Mouse (Mus musculus) midbrain, embryonic 16.5 days (tissue): ENCODE data around the gene Irgq. TPM values are rescaled to one million over a fixed set of nuclear protein-coding genes. Genes with fewer than 3 reads are reported as not detected.

ENCODE experiments used
- ATAC-seq: fragments of 200-750 bp; cut with Nextera tagmentation; 2 replicates; pipeline ENCODE4 v1.8.0; 2017; ENCODE audit warnings: moderate TSS enrichment
- H3K27ac ChIP-seq: fragments of 300-500 bp; sonication (generic); 2 replicates; pipeline ENCODE4 v1.5.1; 2014; ENCODE audit warnings: mild to moderate bottlenecking, low read length, mixed read lengths
- H3K27me3 ChIP-seq: fragments of 300-500 bp; sonication (generic); 2 replicates; pipeline ENCODE4 v1.6.1; 2014; ENCODE audit warnings: low read depth, low read length, mixed read lengths; ENCODE audit not compliant: control insufficient read depth, insufficient read depth
- H3K36me3 ChIP-seq: fragments of 300-500 bp; sonication (generic); 2 replicates; pipeline ENCODE4 v1.6.1; 2014; ENCODE audit warnings: mild to moderate bottlenecking, low read length, moderate library complexity, mixed read lengths; ENCODE audit not compliant: control insufficient read depth, insufficient read depth
- H3K4me1 ChIP-seq: fragments of 300-500 bp; sonication (generic); 2 replicates; pipeline ENCODE4 v1.6.1; 2014; ENCODE audit warnings: mild to moderate bottlenecking, low read length, mixed read lengths; ENCODE audit not compliant: control insufficient read depth, insufficient read depth
- H3K4me2 ChIP-seq: fragments of 300-500 bp; sonication (generic); 2 replicates; pipeline ENCODE4 v1.6.1; 2014; ENCODE audit warnings: mild to moderate bottlenecking, low read length, mixed read lengths
- H3K4me3 ChIP-seq: fragments of 300-500 bp; sonication (generic); 2 replicates; pipeline ENCODE4 v1.5.1; 2014; ENCODE audit warnings: low read depth, mild to moderate bottlenecking, low read length, moderate library complexity, mixed read lengths
- H3K9ac ChIP-seq: fragments of 300-500 bp; sonication (generic); 2 replicates; pipeline ENCODE4 v1.6.1; 2014; ENCODE audit warnings: low read depth, low read length, mixed read lengths
- H3K9me3 ChIP-seq: fragments of 300-500 bp; sonication (generic); replicated peaks from 2 replicates; pipeline ENCODE4 v1.6.1; 2014; ENCODE audit warnings: mild to moderate bottlenecking, low read length, mixed read lengths; ENCODE audit not compliant: control insufficient read depth, poor library complexity, severe bottlenecking
- WGBS: fragments of 180-500 bp; shearing (Covaris S2); extraction: QIAGEN DNeasy Blood & Tissue Kit; methylation state at CpG from one replicate; pipeline ENCODE4 v1.1.7; 2014; 5-methylcytosine and 5-hydroxymethylcytosine counted together
- polyA plus RNA-seq: library from polyadenylated mRNA; unstranded; fragments of >200 nt; fragmentation: Nextera tagmentation; extraction: Ambion mirVana; gene quantifications from 2 replicates; pipeline ENCODE4 v1.2.1, GENCODE M21; 2015

The Irgq gene
- polyA plus RNA-seq, 1 experiment from 2014 or later, result 26.9 TPM

GRCm38 (mm10) chr7:24488303-24488702 is 42.2 kb upstream of the Irgq start:
- no peak overlapping the region for H3K27ac ChIP-seq
- 86% methylated on average over 8 of the region's 8 CpGs for WGBS
- no peaks in the 10 kb centered on the region for H3K9me3 ChIP-seq
- no peaks in the 10 kb centered on the region for H3K27me3 ChIP-seq
- H3K4me2 ChIP-seq, result no peak overlapping the region
- H3K4me1 ChIP-seq, result peaks cover 42% of the 10 kb centered on the region
- no peak overlapping the region for H3K4me3 ChIP-seq
- no peaks in the 10 kb centered on the region for H3K36me3 ChIP-seq
- no peak overlapping the region for H3K9ac ChIP-seq
- no peak for ATAC-seq

DNA sequence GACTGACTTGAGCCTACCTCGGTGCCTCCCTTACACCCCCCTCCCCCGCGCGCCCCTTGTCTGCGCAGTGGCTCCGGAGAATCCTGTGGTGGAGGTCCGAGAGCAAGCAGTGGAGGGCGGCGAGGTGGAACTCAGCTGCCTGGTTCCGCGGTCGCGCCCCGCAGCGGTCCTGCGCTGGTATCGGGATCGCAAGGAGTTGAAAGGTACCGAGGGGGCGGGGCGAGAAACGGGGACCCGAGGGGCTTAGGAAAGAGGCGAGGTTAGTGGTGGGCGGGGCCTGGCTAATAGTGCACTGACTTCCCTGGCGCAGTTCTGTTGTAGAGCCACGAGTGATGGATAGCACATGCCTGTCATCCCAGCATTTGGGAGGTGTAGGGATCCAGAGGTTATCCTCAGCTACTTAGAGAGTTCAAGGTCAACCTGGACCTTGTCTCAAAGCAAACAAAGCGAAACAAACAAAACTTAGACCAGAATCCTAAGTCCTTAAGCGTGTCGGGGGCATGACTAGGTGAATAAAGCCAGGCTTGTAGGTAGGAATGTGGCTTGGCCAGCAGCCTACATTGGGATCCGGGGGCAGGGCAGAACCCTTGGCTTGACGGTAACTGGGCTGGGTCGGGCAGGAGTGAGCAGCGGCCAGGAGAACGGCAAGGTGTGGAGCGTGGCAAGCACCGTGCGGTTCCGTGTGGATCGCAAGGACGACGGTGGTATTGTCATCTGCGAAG is 30.5 kb upstream of the Irgq start:
- Histone ChIP-seq H3K27me3 (no peaks in the 10 kb centered on the region), H3K4me2 (no peak overlapping the region)
- 23% methylated on average over 43 of the region's 43 CpGs for WGBS

GRCm38 (mm10) chr7:24500929-24501328 is 29.6 kb upstream of the Irgq start:
- WGBS, result 40% methylated on average over 7 of the region's 7 CpGs
- Histone ChIP-seq H3K27me3 (no peaks in the 10 kb centered on the region), H3K4me1 (peaks cover 7% of the 10 kb centered on the region), H3K9me3 (no peaks in the 10 kb centered on the region), H3K4me3 (no peak overlapping the region), H3K9ac (no peak overlapping the region), H3K36me3 (peaks cover 16% of the 10 kb centered on the region), H3K27ac (no peak overlapping the region), H3K4me2 (no peak overlapping the region)
- ATAC-seq, result no peak

More for the DNA sequence above, 30.5 kb upstream of the Irgq start:
- Histone ChIP-seq H3K36me3 (peaks cover 16% of the 10 kb centered on the region), H3K4me3 (no peak overlapping the region), H3K9ac (no peak overlapping the region), H3K27ac (no peak overlapping the region), H3K9me3 (no peaks in the 10 kb centered on the region), H3K4me1 (no peaks in the 10 kb centered on the region)
- 0 out of 2 replicates have a peak, but pooled peaks have one; percentile 5 for ATAC-seq

GRCm38 (mm10) chr7:24501492-24501891 is 29.0 kb upstream of the Irgq start:
- 57% methylated on average over 21 of the region's 21 CpGs for WGBS
- Histone ChIP-seq H3K4me3 (no peak overlapping the region), H3K36me3 (peaks cover 16% of the 10 kb centered on the region), H3K9me3 (no peaks in the 10 kb centered on the region), H3K27ac (no peak overlapping the region), H3K4me1 (peaks cover 13% of the 10 kb centered on the region), H3K27me3 (no peaks in the 10 kb centered on the region), H3K9ac (no peak overlapping the region), H3K4me2 (no peak overlapping the region)
- no peak for ATAC-seq

DNA sequence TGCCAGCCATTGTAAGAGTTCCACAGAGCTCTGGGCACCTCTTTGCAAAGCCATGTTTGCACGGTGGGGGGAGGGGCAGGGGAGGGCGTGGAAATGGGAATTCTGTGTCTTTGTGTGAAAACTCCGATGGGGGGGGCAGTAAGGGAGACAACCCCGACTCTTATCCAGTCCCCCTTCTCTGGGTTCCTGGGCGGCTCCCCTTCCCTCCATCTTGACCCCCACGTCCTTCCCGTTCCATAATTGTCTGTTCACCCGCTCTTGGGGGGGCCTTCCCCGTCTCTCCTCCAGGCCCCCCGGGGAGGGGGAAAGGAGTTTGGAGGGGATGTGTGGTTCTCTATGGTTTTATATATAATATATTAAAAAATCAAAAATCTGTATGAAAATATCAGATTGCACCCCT is 26.5 kb upstream of the Irgq start:
- H3K4me3 ChIP-seq, result no peak overlapping the region
- H3K4me1 ChIP-seq, result peaks cover 21% of the 10 kb centered on the region
- no peak overlapping the region for H3K9ac ChIP-seq
- WGBS, result 5% methylated on average over 7 of the region's 10 CpGs
- H3K27ac ChIP-seq, result no peak overlapping the region; the same call in 1 of the 2 replicates
- H3K9me3 ChIP-seq, result no peaks in the 10 kb centered on the region
- H3K27me3 ChIP-seq, result no peaks in the 10 kb centered on the region
- ATAC-seq, result no peak
- H3K4me2 ChIP-seq, result no peak overlapping the region
- H3K36me3 ChIP-seq, result peaks cover 16% of the 10 kb centered on the region

DNA sequence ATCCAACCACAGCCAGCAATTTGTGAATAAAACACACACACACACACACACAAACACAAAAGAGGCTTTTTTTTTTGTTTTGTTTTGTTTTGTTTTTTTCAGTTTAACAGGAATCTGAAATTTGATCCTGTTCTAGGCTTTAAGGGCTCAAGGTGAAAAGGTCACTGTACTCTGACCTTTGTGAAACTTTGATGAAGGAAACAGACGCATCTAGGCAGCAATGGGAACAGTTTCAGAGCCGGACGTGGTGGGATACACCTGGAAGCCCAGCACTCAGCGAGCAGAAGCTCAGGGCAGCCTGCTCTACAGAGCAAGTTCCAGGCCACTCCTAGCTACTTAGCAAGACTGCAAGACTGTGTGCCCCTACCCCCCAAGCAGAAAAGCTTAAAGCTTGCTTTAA is 25.6 kb upstream of the Irgq start:
- Histone ChIP-seq H3K9ac (no peak overlapping the region), H3K27me3 (no peaks in the 10 kb centered on the region), H3K27ac (peak overlapping the region; percentile 99), H3K36me3 (peaks cover 16% of the 10 kb centered on the region), H3K4me2 (no peak overlapping the region), H3K4me1 (peaks cover 29% of the 10 kb centered on the region), H3K4me3 (no peak overlapping the region), H3K9me3 (no peaks in the 10 kb centered on the region)
- WGBS, result 21% methylated on average over 4 of the region's 4 CpGs
- ATAC-seq, result no peak

- WGBS, result 7% methylated on average over 15 of the region's 15 CpGs
These were observed 24.9 kb upstream of the Irgq start for GRCm38 (mm10) chr7:24505447-24506064.

GRCm38 (mm10) chr7:24506065-24506459 is 24.4 kb upstream of the Irgq start:
- no peak for ATAC-seq
- peak overlapping the region; percentile 65 for H3K4me3 ChIP-seq
- H3K4me1 ChIP-seq, result peaks cover 37% of the 10 kb centered on the region
- peak overlapping the region; percentile 99 for H3K27ac ChIP-seq
- peak overlapping the region; percentile 43; the same call in 1 of the 2 replicates for H3K9ac ChIP-seq
- H3K4me2 ChIP-seq, result peak overlapping the region; percentile 79
- H3K36me3 ChIP-seq, result peaks cover 12% of the 10 kb centered on the region
- no peaks in the 10 kb centered on the region for H3K27me3 ChIP-seq
- no peaks in the 10 kb centered on the region for H3K9me3 ChIP-seq
- 9% methylated on average over 3 of the region's 3 CpGs for WGBS

More at GRCm38 (mm10) chr7:24505447-24506064, 24.9 kb upstream of the Irgq start:
- H3K36me3 ChIP-seq, result peaks cover 15% of the 10 kb centered on the region
- H3K4me2 ChIP-seq, result peak overlapping the region; percentile 79
- peak overlapping the region; percentile 99 for H3K27ac ChIP-seq
- peak overlapping the region; percentile 65; the same call in 1 of the 2 replicates for H3K4me3 ChIP-seq
- no peaks in the 10 kb centered on the region for H3K9me3 ChIP-seq
- peaks cover 35% of the 10 kb centered on the region for H3K4me1 ChIP-seq
- no peaks in the 10 kb centered on the region for H3K27me3 ChIP-seq
- peak overlapping the region; percentile 43; the same call in 1 of the 2 replicates for H3K9ac ChIP-seq
- ATAC-seq, result no peak

GRCm38 (mm10) chr7:24506476-24506837 is 24.0 kb upstream of the Irgq start:
- Histone ChIP-seq H3K27ac (peak overlapping the region; percentile 99), H3K36me3 (peaks cover 9% of the 10 kb centered on the region), H3K9ac (peak overlapping the region; percentile 91), H3K4me1 (peaks cover 37% of the 10 kb centered on the region), H3K4me2 (peak overlapping the region; percentile 79), H3K4me3 (peak overlapping the region; percentile 65), H3K9me3 (no peaks in the 10 kb centered on the region), H3K27me3 (no peaks in the 10 kb centered on the region)
- peak; percentile 12; the same call in 1 of the 2 replicates for ATAC-seq
- under 1% methylated on average over 12 of the region's 12 CpGs for WGBS
